Mouse (Mus musculus) forebrain, postnatal 0 days (tissue): ENCODE data around the gene Ssbp2. TPM values are rescaled to one million over a fixed set of nuclear protein-coding genes. Genes with fewer than 3 reads are reported as not detected.

ENCODE experiments used
- ATAC-seq: fragments of 200-750 bp; cut with Nextera tagmentation; 2 replicates; pipeline ENCODE4 v1.8.0; 2017; ENCODE audit warnings: mild to moderate bottlenecking, moderate library complexity
- DNase-seq: peaks from one replicate; pipeline ENCODE4 v3.0.0-alpha.2; 2015
- H3K27ac ChIP-seq: fragments of 300-500 bp; sonication (generic); 2 replicates; pipeline ENCODE4 v1.5.1; 2014; ENCODE audit warnings: low read depth, mild to moderate bottlenecking, antibody characterized with exemption, low read length, moderate library complexity, mixed read lengths
- H3K27me3 ChIP-seq: fragments of 300-500 bp; sonication (generic); 2 replicates; pipeline ENCODE4 v1.6.1; 2014; ENCODE audit warnings: mild to moderate bottlenecking, low read length, mixed read lengths; ENCODE audit not compliant: insufficient read depth
- H3K36me3 ChIP-seq: fragments of 300-500 bp; sonication (generic); 2 replicates; pipeline ENCODE4 v1.6.1; 2014; ENCODE audit warnings: mild to moderate bottlenecking, moderate library complexity; ENCODE audit not compliant: insufficient read depth
- H3K4me1 ChIP-seq: fragments of 300-500 bp; sonication (generic); 2 replicates; pipeline ENCODE4 v1.6.1; 2014; ENCODE audit warnings: antibody characterized with exemption; ENCODE audit not compliant: insufficient read depth
- H3K4me2 ChIP-seq: fragments of 300-500 bp; sonication (generic); 2 replicates; pipeline ENCODE4 v1.6.1; 2014; ENCODE audit warnings: low read depth, mild to moderate bottlenecking, moderate library complexity
- H3K4me3 ChIP-seq: fragments of 300-500 bp; sonication (generic); 2 replicates; pipeline ENCODE4 v1.5.1; 2014; ENCODE audit warnings: low read depth, low read length, mixed read lengths
- H3K9ac ChIP-seq: fragments of 300-500 bp; sonication (generic); 2 replicates; pipeline ENCODE4 v1.6.1; 2014; ENCODE audit warnings: mild to moderate bottlenecking
- H3K9me3 ChIP-seq: fragments of 300-500 bp; sonication (generic); 2 replicates; pipeline ENCODE4 v1.6.1; 2016; ENCODE audit warnings: low read length
- CTCF ChIP-seq: sonication (generic); IDR thresholded peaks from 2 replicates; pipeline ENCODE4 v1.5.1; 2016; ENCODE audit warnings: antibody characterized with exemption, control low read depth, low read depth
- WGBS: fragments of 180-500 bp; shearing (Covaris S2); extraction: QIAGEN DNeasy Blood & Tissue Kit; methylation state at CpG from one replicate; pipeline ENCODE4 v1.1.7; 2014; 5-methylcytosine and 5-hydroxymethylcytosine counted together
- microRNA-seq, 2 experiments: library from miRNA; unstranded; fragments of <30 nt; microRNA quantifications; one replicate each; pipeline ENCODE4; 2016
- polyA plus RNA-seq: library from polyadenylated mRNA; unstranded; fragments of >200 nt; fragmentation: Nextera tagmentation; extraction: Ambion mirVana; gene quantifications from 2 replicates; pipeline ENCODE4 v1.2.1, GENCODE M21; 2015
- total RNA-seq: library from RNA; depleted of rRNA; stranded (reverse); fragments of >200 nt; gene quantifications from 2 replicates; pipeline ENCODE4 v1.2.3, GENCODE M21; 2014; rRNA removed

Gene Ssbp2
- total and polyA plus RNA-seq, 2 experiments from 2014 or later = 167 to 249 TPM

- no peaks in the 10 kb centered on the region for H3K27me3 ChIP-seq
These were observed 281.4 kb downstream of the Ssbp2 start, which contains the start of gene Acot12 for GRCm38 (mm10) chr13:91741280-91742047. TSS of gene Acot12 (plus strand) at chr13:91741512.

GRCm38 (mm10) chr13:91743180-91743579 is 283.1 kb downstream of the Ssbp2 start:
- Histone ChIP-seq H3K36me3 (no peaks in the 10 kb centered on the region), H3K4me1 (0 out of 2 replicates have a peak, but pooled peaks cover 11% of the 10 kb centered on the region), H3K4me3 (no peak overlapping the region), H3K4me2 (no peak overlapping the region), H3K27me3 (no peaks in the 10 kb centered on the region), H3K9me3 (no peaks in the 10 kb centered on the region), H3K9ac (no peak overlapping the region), H3K27ac (no peak overlapping the region)
- 56% methylated on average over 3 of the region's 3 CpGs for WGBS
- ATAC-seq (peak; percentile 71), DNase-seq (peak; percentile 68)
- no peak for TF ChIP-seq CTCF

More at GRCm38 (mm10) chr13:91741280-91742047, 281.4 kb downstream of the Ssbp2 start, which contains the start of gene Acot12:
- ATAC-seq (peak; percentile 72), DNase-seq (no peak)
- Histone ChIP-seq H3K9me3 (no peaks in the 10 kb centered on the region), H3K27ac (no peak within 1 kb of the TSS), H3K9ac (peak within 1 kb of the TSS; percentile 55), H3K4me3 (peak within 1 kb of the TSS; percentile 41), H3K4me2 (peak within 1 kb of the TSS; percentile 79), H3K36me3 (no peaks in the 10 kb centered on the region), H3K4me1 (0 out of 2 replicates have a peak, but pooled peaks cover 11% of the 10 kb centered on the region)
- 0 out of 2 replicates have a peak, but pooled peaks have one; percentile 2 for TF ChIP-seq CTCF
- 5% methylated on average over 45 of the region's 45 CpGs for WGBS

GRCm38 (mm10) chr13:91746470-91746869 is 286.4 kb downstream of the Ssbp2 start:
- Histone ChIP-seq H3K9me3 (no peaks in the 10 kb centered on the region), H3K4me2 (no peak overlapping the region), H3K4me3 (no peak overlapping the region), H3K4me1 (0 out of 2 replicates have a peak, but pooled peaks cover 11% of the 10 kb centered on the region), H3K9ac (no peak overlapping the region), H3K27me3 (no peaks in the 10 kb centered on the region), H3K27ac (no peak overlapping the region), H3K36me3 (no peaks in the 10 kb centered on the region)
- ATAC-seq = no peak
- 88% methylated on average over 5 of the region's 5 CpGs for WGBS
- no peak for DNase-seq
- TF ChIP-seq CTCF = no peak

- no peaks in the 10 kb centered on the region for H3K4me1 ChIP-seq
- ATAC-seq = no peak
- WGBS = 89% methylated on average over 2 of the region's 2 CpGs
- no peaks in the 10 kb centered on the region for H3K27me3 ChIP-seq
- no peaks in the 10 kb centered on the region for H3K36me3 ChIP-seq
- H3K27ac ChIP-seq = no peak overlapping the region
- DNase-seq = no peak
- no peaks in the 10 kb centered on the region for H3K9me3 ChIP-seq
- H3K4me2 ChIP-seq = no peak overlapping the region
- no peak overlapping the region for H3K9ac ChIP-seq
- TF ChIP-seq CTCF = no peak
- no peak overlapping the region for H3K4me3 ChIP-seq
These were observed 288.3 kb downstream of the Ssbp2 start for GRCm38 (mm10) chr13:91748401-91748800.

- Histone ChIP-seq H3K36me3 (no peaks in the 10 kb centered on the region), H3K9me3 (no peaks in the 10 kb centered on the region), H3K9ac (no peak overlapping the region), H3K4me1 (no peaks in the 10 kb centered on the region), H3K27me3 (no peaks in the 10 kb centered on the region), H3K27ac (no peak overlapping the region), H3K4me3 (no peak overlapping the region), H3K4me2 (no peak overlapping the region)
- WGBS = 81% methylated on average over 4 of the region's 4 CpGs
- DNase-seq = no peak
- ATAC-seq = no peak
- TF ChIP-seq CTCF = no peak
These were observed 289.9 kb downstream of the Ssbp2 start for GRCm38 (mm10) chr13:91749981-91750380.

Small RNAs within 50 kb of the gene (microRNA-seq; reads per million reads assigned to microRNA genes)
- 0 reads per million in 2 experiments for gene Gm27656

Other genes with a start within 250 kb of the Ssbp2 start
- gene Atg10, start 236.3 kb upstream of the Ssbp2 start, total RNA-seq = 5.2 and 7.5 TPM in 2 replicates
- 7.6 and 10.7 TPM in 2 replicates for gene Atg10, start 236.3 kb upstream of the Ssbp2 start, polyA plus RNA-seq